Mouse (Mus musculus) kidney, adult 2 months (tissue): ENCODE results near the gene Clptm1.

Experiments used
- CTCF ChIP-seq: fragments of 200-500 bp; conservative IDR thresholded peaks from 2 replicates; pipeline ENCODE4 v1.5.1; 2011; ENCODE audit warnings: low read depth, mild to moderate bottlenecking, control low read depth, low read length, moderate library complexity, mixed read lengths; ENCODE audit not compliant: insufficient read depth, insufficient read length
- POLR2A ChIP-seq: fragments of 200-500 bp; IDR thresholded peaks from one replicate; pipeline ENCODE4 v1.6.1; 2011; ENCODE audit warnings: low read depth, low read length, control low read depth

- TF ChIP-seq CTCF = no peak
- TF ChIP-seq POLR2A = no peak
Measured at GRCm38 (mm10) chr7:19699827-19700148, 35.0 kb upstream of the Clptm1 start.
